Mouse (Mus musculus) urinary bladder, postnatal 14 days (tissue): ENCODE results near the gene Nos2.

Experiments
- DNase-seq: peaks from one replicate; pipeline ENCODE4 v3.0.0; 2021; ENCODE audit warnings: low spot score

The Nos2 gene

GRCm38 (mm10) chr11:78920411-78920939 lies at the start of gene Nos2:
Gene Nos2 (plus strand): TSS chr11:78920787.
- DNase-seq: no peak

- no peak for DNase-seq
Measured at GRCm38 (mm10) chr11:78870891-78871290, 49.7 kb upstream of the Nos2 start.

- no peak for DNase-seq
Measured at GRCm38 (mm10) chr11:78872782-78873181, 47.8 kb upstream of the Nos2 start.

- no peak for DNase-seq
Measured at GRCm38 (mm10) chr11:78879727-78880126, 40.9 kb upstream of the Nos2 start.

- no peak for DNase-seq
Measured at GRCm38 (mm10) chr11:78886693-78887092, 33.9 kb upstream of the Nos2 start.

GRCm38 (mm10) chr11:78887102-78887971 lies 33.2 kb upstream of the Nos2 start:
- peak; percentile 79 for DNase-seq

GRCm38 (mm10) chr11:78889156-78889555 lies 31.4 kb upstream of the Nos2 start:
- DNase-seq: no peak

- DNase-seq: no peak
Measured at GRCm38 (mm10) chr11:78896357-78897123, 24.0 kb upstream of the Nos2 start.

- no peak for DNase-seq
Measured at GRCm38 (mm10) chr11:78915473-78915872, 5.1 kb upstream of the Nos2 start.

- DNase-seq: no peak
Measured at GRCm38 (mm10) chr11:78916410-78916809, 4.2 kb upstream of the Nos2 start.

GRCm38 (mm10) chr11:78919745-78920144 lies 842 bp upstream of the Nos2 start:
- no peak for DNase-seq

GRCm38 (mm10) chr11:78922678-78923407 lies 2.3 kb downstream of the Nos2 start:
- DNase-seq: peak; percentile 35

- no peak for DNase-seq
Measured at GRCm38 (mm10) chr11:78924111-78924510, 3.5 kb downstream of the Nos2 start.

GRCm38 (mm10) chr11:78924916-78925315 lies 4.3 kb downstream of the Nos2 start:
- peak; percentile 17 for DNase-seq

- peak; percentile 22 for DNase-seq
Measured at GRCm38 (mm10) chr11:78929345-78929744, 8.8 kb downstream of the Nos2 start.

- DNase-seq: no peak
Measured at GRCm38 (mm10) chr11:78934307-78934706, 13.7 kb downstream of the Nos2 start.

GRCm38 (mm10) chr11:78934727-78935126 lies 14.1 kb downstream of the Nos2 start:
- DNase-seq: no peak

- DNase-seq: no peak
Measured at GRCm38 (mm10) chr11:78935178-78935577, 14.6 kb downstream of the Nos2 start.

- no peak for DNase-seq
Measured at GRCm38 (mm10) chr11:78943083-78943482, 22.5 kb downstream of the Nos2 start.

- DNase-seq: no peak
Measured at GRCm38 (mm10) chr11:78950365-78950764, 29.8 kb downstream of the Nos2 start.

GRCm38 (mm10) chr11:78952467-78952866 lies 31.9 kb downstream of the Nos2 start:
- DNase-seq: peak; percentile 56

- DNase-seq: peak; percentile 80
Measured at GRCm38 (mm10) chr11:78956260-78956659, 35.7 kb downstream of the Nos2 start.
